Mouse (Mus musculus): ENCODE measurements at regions not wholly inside any gene's neighbourhood (a gene's known extent, or its start where the extent isn't known, plus 50 kb on each side); places are given as distances from the start of the nearest gene placed in this dataset.

DNA sequence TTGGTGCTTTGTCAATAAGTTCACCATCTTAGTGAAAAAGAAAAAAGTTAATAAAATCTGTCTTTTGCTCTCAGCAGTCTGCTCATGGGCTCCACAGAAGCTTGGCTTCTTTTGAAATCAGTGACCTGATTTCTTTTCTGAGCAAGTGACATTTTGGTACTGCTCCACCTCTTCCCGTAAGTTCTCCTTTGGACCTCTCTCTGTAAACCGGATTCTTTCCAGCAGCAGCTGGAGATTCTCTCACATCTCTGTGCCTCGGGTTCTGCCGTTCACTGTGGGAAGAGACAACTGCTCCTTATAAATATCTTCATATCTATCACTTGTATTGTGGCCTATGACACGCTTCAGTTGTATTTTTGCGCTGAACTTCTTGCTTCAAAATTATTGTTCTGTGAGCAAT, 2194.4 kb downstream of the 9330182O14Rik start:
- Histone ChIP-seq H3K4me2 (ENCODE audit: low read depth) (peak overlapping the region; percentile 14), H3K27me3 (ENCODE audit: control insufficient read depth, insufficient read depth, insufficient read length) (no peaks in the 10 kb centered on the region), H3K36me3 (ENCODE audit: control insufficient read depth, insufficient read depth) (no peaks in the 10 kb centered on the region), H3ac (ENCODE audit: control insufficient read depth, insufficient read length) (no peak overlapping the region), H3K4me3 (no peak overlapping the region), H3K79me2 (ENCODE audit: control insufficient read depth, insufficient read depth) (no peaks in the 10 kb centered on the region)
- no peak for TF ChIP-seq SRF (IDR thresholded peaks at IDR 0.05; ENCODE audit: control insufficient read depth, insufficient read length, low read depth)
- TF ChIP-seq TCF3 (IDR thresholded peaks at IDR 0.05; ENCODE audit: insufficient read length, low read depth): no peak
- TF ChIP-seq MAX (IDR thresholded peaks at IDR 0.05; ENCODE audit: low read depth): no peak
- TF ChIP-seq MYOG (IDR thresholded peaks at IDR 0.05; ENCODE audit: control insufficient read depth in 1 of 3, insufficient read depth in 1 of 3, insufficient read length in 2 of 3, low read depth in 2 of 3): peak in 1 of 3 experiments; percentile 35

GRCm38 (mm10) chr15:42329742-42330141, 2195.6 kb downstream of the 9330182O14Rik start:
- H3K4me2 ChIP-seq (ENCODE audit: low read depth): no peak overlapping the region
- no peak overlapping the region for H3ac ChIP-seq (ENCODE audit: control insufficient read depth, insufficient read length)
- H3K79me2 ChIP-seq (ENCODE audit: control insufficient read depth, insufficient read depth): no peaks in the 10 kb centered on the region
- TF ChIP-seq SRF (IDR thresholded peaks at IDR 0.05; ENCODE audit: control insufficient read depth, insufficient read length, low read depth) (no peak), TCF12 (IDR thresholded peaks at IDR 0.05; ENCODE audit: insufficient read depth, poor library complexity, severe bottlenecking) (no peak), POLR2AphosphoS2 (IDR thresholded peaks at IDR 0.05; ENCODE audit: insufficient read length, low read depth) (no peak), MAX (IDR thresholded peaks at IDR 0.05; ENCODE audit: low read depth) (no peak), USF1 (IDR thresholded peaks at IDR 0.05; ENCODE audit: low read depth) (no peak), MYOD1 (IDR thresholded peaks at IDR 0.05; ENCODE audit: control insufficient read depth in 1 of 3, insufficient read length in 2 of 3, low read depth in 2 of 3) (no peak), E2F4 (IDR thresholded peaks at IDR 0.05; ENCODE audit: insufficient read depth) (no peak), POLR2A (IDR thresholded peaks at IDR 0.05; ENCODE audit: insufficient read length, low read depth) (no peak), REST (IDR thresholded peaks at IDR 0.05; ENCODE audit: insufficient read depth, insufficient read length) (no peak), TCF3 (IDR thresholded peaks at IDR 0.05; ENCODE audit: insufficient read length, low read depth) (no peak), CEBPB (IDR thresholded peaks at IDR 0.05; ENCODE audit: insufficient read depth, poor library complexity, severe bottlenecking) (no peak), MYOG (IDR thresholded peaks at IDR 0.05; ENCODE audit: control insufficient read depth in 1 of 3, insufficient read depth in 1 of 3, insufficient read length in 2 of 3, low read depth in 2 of 3) (no peak)
- H3K4me3 ChIP-seq: no peak overlapping the region
- H3K27me3 ChIP-seq (ENCODE audit: control insufficient read depth, insufficient read depth, insufficient read length): no peaks in the 10 kb centered on the region
- H3K36me3 ChIP-seq (ENCODE audit: control insufficient read depth, insufficient read depth): no peaks in the 10 kb centered on the region

GRCm38 (mm10) chr15:42333642-42334041, 2199.5 kb downstream of the 9330182O14Rik start:
- H3K4me3 ChIP-seq: no peak overlapping the region
- TF ChIP-seq CEBPB (IDR thresholded peaks at IDR 0.05; ENCODE audit: insufficient read depth, poor library complexity, severe bottlenecking) (no peak), E2F4 (IDR thresholded peaks at IDR 0.05; ENCODE audit: insufficient read depth) (no peak), MAX (IDR thresholded peaks at IDR 0.05; ENCODE audit: low read depth) (no peak), TCF3 (IDR thresholded peaks at IDR 0.05; ENCODE audit: insufficient read length, low read depth) (no peak), POLR2A (IDR thresholded peaks at IDR 0.05; ENCODE audit: insufficient read length, low read depth) (no peak), MYOD1 (IDR thresholded peaks at IDR 0.05; ENCODE audit: control insufficient read depth in 1 of 3, insufficient read length in 2 of 3, low read depth in 2 of 3) (no peak), MYOG (IDR thresholded peaks at IDR 0.05; ENCODE audit: control insufficient read depth in 1 of 3, insufficient read depth in 1 of 3, insufficient read length in 2 of 3, low read depth in 2 of 3) (no peak), USF1 (IDR thresholded peaks at IDR 0.05; ENCODE audit: low read depth) (no peak), POLR2AphosphoS2 (IDR thresholded peaks at IDR 0.05; ENCODE audit: insufficient read length, low read depth) (no peak), SRF (IDR thresholded peaks at IDR 0.05; ENCODE audit: control insufficient read depth, insufficient read length, low read depth) (no peak), REST (IDR thresholded peaks at IDR 0.05; ENCODE audit: insufficient read depth, insufficient read length) (no peak)
- H3K36me3 ChIP-seq (ENCODE audit: control insufficient read depth, insufficient read depth): no peaks in the 10 kb centered on the region
- no peaks in the 10 kb centered on the region for H3K27me3 ChIP-seq (ENCODE audit: control insufficient read depth, insufficient read depth, insufficient read length)
- no peak overlapping the region for H3K4me2 ChIP-seq (ENCODE audit: low read depth)
- no peak overlapping the region for H3ac ChIP-seq (ENCODE audit: control insufficient read depth, insufficient read length)
- no peaks in the 10 kb centered on the region for H3K79me2 ChIP-seq (ENCODE audit: control insufficient read depth, insufficient read depth)

- no peak for TF ChIP-seq SRF (IDR thresholded peaks at IDR 0.05; ENCODE audit: control insufficient read depth, insufficient read length, low read depth)
- 0 out of 2 replicates have a peak, but pooled peaks have one; percentile 44 for TF ChIP-seq CEBPB (IDR thresholded peaks at IDR 0.05; ENCODE audit: insufficient read depth, poor library complexity, severe bottlenecking)
- Histone ChIP-seq H3K36me3 (ENCODE audit: control insufficient read depth, insufficient read depth) (no peaks in the 10 kb centered on the region), H3ac (ENCODE audit: control insufficient read depth, insufficient read length) (no peak overlapping the region), H3K27me3 (ENCODE audit: control insufficient read depth, insufficient read depth, insufficient read length) (no peaks in the 10 kb centered on the region), H3K4me3 (no peak overlapping the region), H3K4me2 (ENCODE audit: low read depth) (no peak overlapping the region), H3K79me2 (ENCODE audit: control insufficient read depth, insufficient read depth) (no peaks in the 10 kb centered on the region)
These were observed 2212.0 kb downstream of the 9330182O14Rik start for GRCm38 (mm10) chr15:42346131-42346530.

- Histone ChIP-seq H3K4me2 (ENCODE audit: low read depth) (peak overlapping the region; percentile 37), H3ac (ENCODE audit: control insufficient read depth, insufficient read length) (no peak overlapping the region), H3K4me3 (no peak overlapping the region), H3K79me2 (ENCODE audit: control insufficient read depth, insufficient read depth) (no peaks in the 10 kb centered on the region), H3K36me3 (ENCODE audit: control insufficient read depth, insufficient read depth) (no peaks in the 10 kb centered on the region), H3K27me3 (ENCODE audit: control insufficient read depth, insufficient read depth, insufficient read length) (no peaks in the 10 kb centered on the region)
- TF ChIP-seq POLR2AphosphoS2 (IDR thresholded peaks at IDR 0.05; ENCODE audit: insufficient read length, low read depth) (no peak), CEBPB (IDR thresholded peaks at IDR 0.05; ENCODE audit: insufficient read depth, poor library complexity, severe bottlenecking) (peak; percentile 14; the same call in 1 of the 2 replicates)
These were observed 2227.7 kb downstream of the 9330182O14Rik start for GRCm38 (mm10) chr15:42361871-42362270.
